Mouse (Mus musculus) 3134 (cell line): ENCODE measurements at regions not wholly inside any gene's neighbourhood (a gene's known extent, or its start where the extent isn't known, plus 50 kb on each side); places are given as distances from the start of the nearest gene placed in this dataset.
A peak's percentile ranks its signal among the peaks of the same experiment; 100 is the strongest.
"Not testable (repeated sequence)": the region's sequence is repeated elsewhere in the genome, so short reads cannot be mapped to it uniquely, and the experiment has no call there.

ENCODE experiments used
- DNase-seq: peaks from one replicate; pipeline ENCODE4 v3.0.0-alpha.2; 2011; ENCODE audit warnings: low spot score; ENCODE audit not compliant: insufficient read length; ENCODE audit errors: extremely low read depth

DNA sequence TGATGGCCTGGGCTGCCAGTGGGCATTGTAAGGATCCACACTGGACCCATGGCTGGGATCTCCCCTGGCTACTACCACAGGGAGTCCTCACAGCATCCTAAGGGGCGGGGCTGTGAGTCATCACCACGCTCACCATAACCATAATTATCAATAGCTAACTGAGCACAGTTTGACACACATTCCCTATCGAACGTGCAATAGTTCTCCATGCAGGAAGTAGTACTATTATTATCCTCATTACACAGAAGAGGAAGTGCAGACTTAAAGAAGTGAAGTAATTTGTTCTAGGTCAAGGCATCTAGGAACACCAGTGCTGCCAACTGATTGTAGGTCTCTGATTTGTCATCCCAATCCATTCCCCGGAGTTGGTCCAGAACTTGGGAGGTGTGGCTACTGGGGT, 84.1 kb upstream of the Trim2 start:
- peak; percentile 29 for DNase-seq

- DNase-seq = no peak
Measured at GRCm38 (mm10) chr3:84388486-84388885, 81.8 kb upstream of the Trim2 start.

DNA sequence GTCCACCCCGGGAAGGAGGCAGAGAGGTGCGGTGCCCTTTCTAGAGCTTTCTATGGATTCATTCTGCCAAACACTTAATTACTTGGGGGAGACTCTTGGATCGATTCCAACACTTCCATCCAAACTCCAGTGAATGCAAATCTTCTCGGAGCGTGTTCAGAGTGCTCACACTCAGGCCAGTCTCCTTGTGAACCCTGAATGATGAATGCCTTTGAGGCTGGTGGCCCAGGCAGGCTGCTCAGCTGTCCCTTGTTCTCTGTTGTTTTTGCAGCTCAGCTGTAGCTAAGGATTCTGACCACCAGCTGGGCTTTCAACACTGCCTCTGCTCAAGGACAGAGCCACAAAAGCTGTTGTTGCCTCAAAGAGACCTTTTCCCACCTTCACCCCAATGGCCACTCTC, 79.0 kb upstream of the Trim2 start:
- DNase-seq = no peak

- no peak for DNase-seq
Measured at GRCm38 (mm10) chr3:84383559-84383958, 76.9 kb upstream of the Trim2 start.

- not testable (repeated sequence) for DNase-seq
Measured at GRCm38 (mm10) chr3:84383038-84383437, 76.4 kb upstream of the Trim2 start.

GRCm38 (mm10) chr3:84382006-84382405, 75.3 kb upstream of the Trim2 start:
- DNase-seq = no peak

GRCm38 (mm10) chr3:84378987-84379556, 72.4 kb upstream of the Trim2 start:
- no peak for DNase-seq

GRCm38 (mm10) chr3:84376510-84376909, 69.8 kb upstream of the Trim2 start:
- DNase-seq = no peak

GRCm38 (mm10) chr3:84375832-84376231, 69.2 kb upstream of the Trim2 start:
- DNase-seq = no peak

DNA sequence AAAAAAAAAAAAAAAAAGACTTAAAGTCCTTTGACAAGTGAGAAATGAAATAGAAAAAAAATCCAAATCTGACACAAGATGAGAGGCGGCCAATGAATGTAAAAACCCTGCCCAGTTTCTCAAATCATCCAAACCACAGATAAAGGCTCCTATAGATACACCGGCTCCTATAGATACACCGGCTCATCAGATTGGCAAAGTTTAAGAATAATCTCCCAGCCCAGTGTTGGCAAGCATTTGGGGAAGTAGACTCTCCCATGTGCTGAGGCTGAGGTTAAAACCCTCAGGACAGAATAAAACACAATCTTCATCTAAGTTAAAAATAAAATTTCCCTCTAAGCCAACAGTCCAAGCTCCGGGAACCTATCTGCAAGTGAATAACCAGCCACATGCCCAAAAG, 65.2 kb upstream of the Trim2 start:
- no peak for DNase-seq

DNA sequence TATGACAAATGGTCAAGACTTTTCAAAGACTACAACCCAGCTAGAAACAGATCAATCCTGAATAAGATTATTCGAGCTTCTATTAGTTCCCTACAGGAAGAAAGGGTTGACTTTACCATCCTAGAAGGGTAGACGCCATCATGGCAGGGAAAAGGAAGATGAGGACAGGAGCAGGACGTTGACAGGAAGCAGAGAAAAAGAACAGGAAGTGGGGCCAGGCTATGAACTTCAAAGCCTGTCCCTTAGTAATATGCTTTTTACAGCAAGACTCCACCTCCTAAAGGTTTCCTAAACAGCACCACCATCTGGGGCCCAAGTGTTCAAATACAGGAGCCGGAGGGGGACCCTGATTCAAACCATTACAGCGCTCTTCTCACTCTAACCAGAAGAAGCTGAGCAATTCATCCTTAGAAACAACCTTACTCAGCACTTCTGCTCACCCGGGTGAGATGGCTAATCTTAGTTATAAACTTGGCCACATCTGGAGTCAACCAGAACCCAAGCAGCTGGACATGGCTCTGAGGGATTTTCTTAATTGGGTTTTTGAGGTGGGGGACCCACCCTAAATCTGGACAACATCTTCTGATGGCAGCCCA, 60.6 kb upstream of the Trim2 start:
- no peak for DNase-seq

- no peak for DNase-seq
Measured at GRCm38 (mm10) chr3:84358672-84359071, 52.0 kb upstream of the Trim2 start.

DNA sequence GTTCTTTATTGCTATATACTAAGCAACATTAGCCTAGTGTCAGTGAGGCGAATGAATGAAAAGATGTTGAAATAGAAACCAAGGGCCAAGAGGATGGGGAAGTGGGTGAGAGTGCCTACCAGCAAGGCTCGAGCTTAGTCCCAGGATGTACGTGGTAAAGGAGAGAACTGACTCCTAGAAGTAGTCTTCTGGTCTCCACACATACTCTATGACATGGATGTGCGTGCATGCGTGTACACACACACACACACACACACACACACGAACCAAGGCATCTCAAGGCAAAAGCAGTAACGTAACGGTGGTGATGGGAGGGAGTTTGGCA, 50.0 kb upstream of the Trim2 start:
- DNase-seq = no peak
